Mouse (Mus musculus) retina, adult 2 months (tissue): ENCODE results near the gene Olfr1354.
"Not testable (repeated sequence)": the region's sequence is repeated elsewhere in the genome, so short reads cannot be mapped to it uniquely, and the experiment has no call there.

Experiments used
- DNase-seq: peaks from one replicate; pipeline ENCODE4 v3.0.0-alpha.2; 2012; ENCODE audit warnings: low read depth, low spot score

Gene Olfr1354

DNA sequence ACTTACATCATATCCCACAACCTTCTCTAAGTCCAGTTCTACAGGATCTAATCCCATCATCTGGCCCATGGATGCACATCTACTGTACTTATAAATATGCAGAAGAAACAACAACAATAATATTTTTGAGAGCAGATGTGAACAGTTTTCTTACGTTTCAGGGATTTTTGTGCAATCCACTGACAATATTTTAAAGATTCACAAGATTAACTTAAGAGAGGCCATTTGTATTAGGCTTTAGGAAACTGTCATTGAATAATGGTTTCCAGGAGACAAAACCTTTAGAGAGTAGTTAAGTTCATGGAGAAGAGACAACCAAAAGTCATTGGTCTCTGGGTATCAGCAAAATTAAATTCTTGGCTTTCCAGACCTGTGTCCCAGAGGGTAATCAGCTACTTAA lies at the start of gene Olfr1354:
Gene Olfr1354 (plus strand): TSS at position 301 of the 400 bp plus-strand sequence.
- DNase-seq = not testable (repeated sequence)

DNA sequence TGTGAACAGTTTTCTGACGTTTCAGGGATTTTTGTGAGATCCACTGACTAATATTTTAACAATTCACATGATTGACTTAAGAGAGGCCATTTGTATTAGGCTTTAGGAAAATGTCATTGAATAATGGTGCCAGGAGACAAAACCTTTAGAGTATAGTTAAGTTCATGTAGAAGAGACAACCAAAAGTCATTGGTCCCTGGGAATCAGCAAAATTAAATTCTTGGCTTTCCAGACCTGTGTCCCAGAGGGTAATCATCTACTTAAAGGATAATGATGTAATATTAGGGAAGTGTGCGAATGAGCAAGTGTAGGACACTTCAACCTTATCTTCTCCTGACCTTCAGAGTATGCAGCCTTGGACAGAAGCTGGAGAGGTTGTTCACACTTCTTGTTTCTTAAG lies 37.7 kb upstream of the Olfr1354 start, which contains the start of gene Olfr1355:
Gene Olfr1355 (plus strand): TSS at position 301 of the 400 bp plus-strand sequence.
- no peak for DNase-seq

DNA sequence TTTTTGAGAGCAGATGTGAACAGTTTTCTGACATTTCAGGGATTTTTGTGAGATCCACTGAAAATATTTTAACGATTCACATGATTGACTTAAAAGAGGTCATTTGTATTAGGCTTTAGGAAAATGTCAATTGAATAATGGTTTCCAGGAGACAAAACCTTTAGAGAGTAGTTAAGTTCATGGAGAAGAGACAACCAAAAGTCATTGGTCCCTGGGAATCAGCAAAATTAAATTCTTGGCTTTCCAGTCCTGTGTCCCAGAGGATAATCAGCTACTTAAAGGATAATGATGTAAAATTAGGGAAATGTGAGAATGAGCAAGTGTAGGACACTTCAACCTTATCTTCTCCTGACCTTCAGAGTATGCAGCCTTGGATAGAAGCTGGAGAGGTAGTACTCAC lies 37.4 kb downstream of the Olfr1354 start, which contains the start of gene Olfr8:
Gene Olfr8 (plus strand): TSS at position 301 of the 400 bp plus-strand sequence.
- not testable (repeated sequence) for DNase-seq

DNA sequence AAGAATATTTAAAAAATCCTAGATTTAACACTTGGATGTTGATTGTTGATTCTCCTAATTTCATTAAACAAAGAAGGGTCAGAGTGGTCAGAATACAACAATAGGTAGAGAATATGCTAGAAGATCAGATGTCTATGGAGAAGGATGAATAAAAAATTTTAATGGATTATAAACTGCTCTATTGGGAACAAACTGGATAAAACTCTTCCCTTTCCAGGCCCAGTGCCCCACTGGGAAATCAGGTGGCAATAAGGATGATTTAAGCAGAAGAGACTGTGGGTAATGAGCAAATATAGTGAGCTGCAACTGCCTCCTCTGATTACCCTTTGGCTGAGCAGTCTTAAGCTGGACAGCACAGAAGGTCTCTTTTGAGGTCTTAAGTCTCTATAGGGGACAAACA lies 50.0 kb downstream of the Olfr1354 start, which contains the start of gene Olfr1353:
Gene Olfr1353 (plus strand): TSS at position 301 of the 400 bp plus-strand sequence.
- DNase-seq = not testable (repeated sequence)
